Mouse (Mus musculus) forelimb bud, embryonic 11.5 days (tissue): ENCODE measurements around the gene Dhrs7b.
"Not testable (repeated sequence)": the region's sequence is repeated elsewhere in the genome, so short reads cannot be mapped to it uniquely, and the experiment has no call there.

Source experiments
- DNase-seq: peaks from one replicate; pipeline ENCODE4 v3.0.0-alpha.2; 2012; ENCODE audit warnings: low read depth, low spot score

Dhrs7b gene

DNA sequence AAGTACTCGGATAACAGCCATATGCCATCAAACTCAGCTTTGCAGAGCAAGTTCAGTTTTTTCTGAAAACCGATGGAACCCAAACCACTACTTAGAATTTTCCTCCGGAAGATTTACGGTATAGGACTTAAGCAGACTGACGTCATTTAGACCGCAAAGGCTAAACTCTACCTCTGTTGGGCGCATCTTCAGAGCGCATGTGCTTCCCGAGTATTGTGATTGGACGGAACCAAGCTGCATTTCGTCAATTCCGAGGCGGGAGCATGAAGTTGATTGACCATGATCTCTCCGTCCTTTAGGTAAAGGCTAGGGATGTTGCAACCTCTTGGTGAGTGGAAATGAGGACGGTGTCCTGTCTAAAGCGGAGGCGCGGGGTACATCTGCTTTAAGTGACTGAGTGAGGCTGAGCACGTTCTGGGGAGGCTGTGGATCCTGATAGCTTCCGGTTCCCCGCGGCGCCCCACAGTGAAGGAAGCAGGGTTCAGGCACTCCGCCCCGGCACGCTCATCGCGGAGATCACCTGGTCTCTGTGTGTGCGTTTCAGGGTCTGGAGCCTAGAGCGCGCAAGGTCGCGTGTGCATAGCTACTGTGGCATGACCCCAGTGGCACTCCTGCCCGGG lies at the start of gene Dhrs7b:
Dhrs7b (plus strand) TSS at position 199 of the 620 bp plus-strand sequence.
- DNase-seq: peak; percentile 92

DNA sequence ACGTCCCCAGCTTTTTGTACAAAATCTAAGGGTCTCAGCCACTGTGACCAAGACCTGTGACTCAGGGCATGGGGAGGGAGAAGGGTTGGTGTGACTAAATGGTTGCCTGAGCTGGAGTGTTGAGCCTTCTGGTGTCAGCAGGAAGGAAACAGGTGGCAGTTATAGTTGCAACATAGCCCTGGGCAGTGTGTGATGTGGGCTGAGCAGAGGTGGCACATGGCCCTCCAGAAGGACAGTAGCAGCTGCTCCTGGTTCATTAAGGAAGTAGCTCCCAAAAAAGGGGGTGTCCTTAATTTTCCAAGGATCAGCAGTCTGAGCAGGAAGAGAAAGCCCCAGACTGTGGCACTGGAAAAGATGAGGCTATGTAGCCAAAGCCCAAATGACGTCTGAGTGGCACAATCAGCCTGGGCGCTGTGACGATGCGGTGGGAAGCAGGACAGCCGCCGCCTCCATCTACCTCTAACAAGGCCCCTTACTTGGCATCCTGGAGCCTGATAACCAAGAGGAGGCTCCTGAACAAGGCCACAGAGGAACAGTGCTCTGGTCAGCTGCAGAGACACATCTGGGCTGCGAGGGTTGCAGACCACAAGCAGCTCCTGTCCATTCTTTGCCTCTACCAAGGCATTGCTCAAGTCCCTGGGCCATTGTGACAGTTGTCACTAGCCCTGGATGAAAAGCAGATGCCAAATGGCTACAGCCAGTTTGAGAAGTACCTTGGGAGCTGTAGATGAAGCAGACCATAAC lies 46.1 kb upstream of the Dhrs7b start:
- DNase-seq: no peak

DNA sequence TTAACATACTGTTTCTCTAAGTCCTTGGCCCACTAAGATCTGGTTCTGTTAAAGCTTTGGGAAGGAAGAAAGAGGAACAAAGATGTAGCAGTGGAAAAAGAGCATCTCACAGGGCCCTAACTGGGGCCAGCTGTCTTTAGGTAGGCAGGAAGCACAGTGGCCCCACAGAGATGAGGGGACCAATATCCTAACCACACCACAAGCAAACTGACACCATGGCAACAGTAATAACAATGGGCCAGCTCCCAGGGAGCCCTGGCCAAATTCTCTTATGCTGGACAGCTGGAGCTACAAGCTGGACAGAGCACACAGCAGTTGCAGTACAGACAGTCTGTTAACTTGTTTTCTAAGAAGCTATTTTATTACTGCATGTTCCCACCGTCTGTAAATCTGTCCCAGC lies 42.8 kb upstream of the Dhrs7b start:
- DNase-seq: no peak

DNA sequence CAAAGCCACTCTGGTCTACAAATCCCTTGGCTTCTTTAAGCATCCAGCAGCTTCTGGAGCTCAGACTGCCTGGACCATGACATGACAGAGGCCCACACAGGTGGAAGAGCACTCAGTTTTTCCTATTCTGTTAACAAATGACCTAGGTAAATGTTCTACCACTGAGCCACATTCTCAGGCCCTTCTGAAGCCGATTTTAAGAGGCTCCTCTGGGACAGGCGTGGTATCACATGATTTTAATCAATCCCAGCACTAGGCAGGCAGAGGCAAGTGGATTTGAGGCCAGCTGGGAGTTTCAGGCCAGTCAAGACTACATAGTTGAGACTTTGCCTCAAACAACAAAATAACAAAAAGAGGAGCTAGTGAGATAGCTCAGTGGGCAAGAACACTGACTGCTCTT lies 40.0 kb upstream of the Dhrs7b start:
- DNase-seq: no peak

DNA sequence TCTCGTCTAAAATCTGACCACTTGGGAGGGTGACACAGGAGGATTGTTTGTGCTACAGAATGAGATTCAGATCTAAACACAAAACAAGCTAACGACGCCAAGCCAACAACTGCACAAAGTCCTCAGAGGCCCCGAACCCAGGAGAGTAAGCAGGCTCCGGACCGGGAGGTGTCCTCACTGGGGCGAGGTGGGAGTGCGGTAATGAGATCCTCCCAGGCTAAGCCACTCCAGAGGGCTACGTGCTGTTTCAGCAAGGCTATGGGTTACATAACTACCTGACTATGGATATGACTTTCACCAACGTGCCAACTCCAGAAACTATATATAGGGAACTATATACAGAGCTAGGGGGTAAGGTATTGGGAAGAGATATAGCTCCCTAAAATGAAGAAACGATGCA lies 34.1 kb upstream of the Dhrs7b start:
- DNase-seq: no peak

DNA sequence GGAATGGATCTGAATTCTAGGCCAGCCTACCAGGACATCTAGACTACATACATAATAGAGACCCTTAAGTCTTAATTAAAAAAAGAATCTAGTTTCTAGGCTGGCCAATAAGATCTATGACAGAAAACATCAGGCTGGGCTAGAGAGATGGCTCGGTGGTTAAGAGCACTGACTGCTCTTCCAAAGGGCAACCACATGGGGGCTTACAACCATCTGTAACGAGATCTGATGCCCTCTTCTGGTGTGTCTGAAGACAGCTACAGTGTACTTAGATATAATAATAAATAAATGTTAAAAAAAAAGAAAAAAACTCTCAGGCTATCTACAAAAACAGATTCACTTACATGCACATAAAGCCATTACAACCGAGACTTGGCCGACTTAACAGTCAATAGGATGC lies 30.5 kb upstream of the Dhrs7b start:
- DNase-seq: no peak

DNA sequence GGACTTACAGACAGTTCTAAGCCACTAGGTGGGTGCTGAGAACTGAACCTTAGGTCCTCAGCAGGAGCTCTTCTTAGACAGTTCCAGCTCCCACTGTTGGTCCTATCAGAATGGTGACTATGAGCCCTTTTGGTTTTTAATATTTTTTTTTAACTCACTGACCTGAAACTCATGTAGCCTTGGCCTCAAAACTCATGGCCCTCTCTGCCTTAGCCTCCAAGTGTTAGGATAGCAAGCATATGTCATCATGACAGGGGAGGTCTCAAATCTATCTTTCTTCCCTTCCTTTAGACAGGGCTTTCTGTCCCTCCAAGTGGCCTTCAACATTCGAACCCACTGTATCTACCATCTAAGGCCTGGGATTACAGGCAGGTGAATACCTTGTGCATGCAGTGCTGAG lies 29.5 kb upstream of the Dhrs7b start:
- no peak for DNase-seq

DNA sequence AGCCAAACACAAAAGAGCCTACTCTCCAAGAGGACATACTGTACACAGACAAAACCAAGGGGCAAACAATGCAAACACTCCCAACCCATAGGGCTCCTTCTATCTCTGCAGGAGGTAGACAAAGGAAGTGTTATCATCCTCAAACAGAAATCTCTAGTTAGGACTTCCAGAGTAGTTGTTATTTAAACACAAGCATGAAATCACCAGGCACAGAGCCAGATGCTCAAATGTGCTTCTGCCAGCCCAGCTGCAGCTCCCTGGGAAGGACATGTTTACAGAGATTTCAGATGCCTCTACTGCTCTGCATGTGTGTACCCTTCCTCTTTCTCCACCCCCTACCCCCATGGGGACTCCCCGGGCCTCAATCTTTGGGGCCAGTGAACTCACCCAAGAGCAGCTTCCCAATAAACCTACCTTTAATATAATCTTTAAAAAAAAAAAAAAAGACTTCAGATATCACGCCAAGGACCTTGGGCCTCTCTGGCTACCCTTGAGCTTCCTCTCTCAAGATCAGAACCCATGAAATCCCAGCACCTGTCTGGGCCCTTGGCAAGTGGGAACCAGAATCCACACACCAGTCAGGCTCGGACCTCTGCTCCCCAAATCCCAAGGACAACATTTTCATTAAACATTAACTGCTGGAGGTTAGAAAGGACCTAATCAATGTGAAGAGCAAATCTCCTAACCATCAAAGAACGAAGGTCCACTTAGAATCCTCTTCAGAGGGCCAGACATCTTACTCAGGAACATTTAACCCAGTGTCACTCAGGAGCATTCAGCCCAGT lies 22.0 kb upstream of the Dhrs7b start:
- DNase-seq: no peak

DNA sequence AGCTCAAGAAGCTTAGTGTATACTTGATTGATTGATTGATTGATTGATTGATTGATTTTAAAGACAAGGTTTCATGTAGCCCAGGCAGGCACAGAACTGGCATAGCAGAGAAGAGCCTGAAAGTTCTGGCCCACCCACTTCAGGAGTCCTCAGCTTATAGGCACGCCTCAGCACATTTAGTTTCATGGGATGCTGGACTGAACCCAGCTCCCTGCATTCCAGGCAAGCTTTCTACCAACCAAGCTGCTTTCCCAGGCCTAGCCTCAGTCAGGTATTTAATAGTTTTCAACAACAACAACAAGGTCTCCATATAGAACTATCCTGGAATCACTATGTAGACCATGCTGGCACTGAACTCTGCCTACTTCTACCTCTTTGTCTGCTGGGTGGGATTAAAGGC lies 20.9 kb upstream of the Dhrs7b start:
- DNase-seq: no peak

DNA sequence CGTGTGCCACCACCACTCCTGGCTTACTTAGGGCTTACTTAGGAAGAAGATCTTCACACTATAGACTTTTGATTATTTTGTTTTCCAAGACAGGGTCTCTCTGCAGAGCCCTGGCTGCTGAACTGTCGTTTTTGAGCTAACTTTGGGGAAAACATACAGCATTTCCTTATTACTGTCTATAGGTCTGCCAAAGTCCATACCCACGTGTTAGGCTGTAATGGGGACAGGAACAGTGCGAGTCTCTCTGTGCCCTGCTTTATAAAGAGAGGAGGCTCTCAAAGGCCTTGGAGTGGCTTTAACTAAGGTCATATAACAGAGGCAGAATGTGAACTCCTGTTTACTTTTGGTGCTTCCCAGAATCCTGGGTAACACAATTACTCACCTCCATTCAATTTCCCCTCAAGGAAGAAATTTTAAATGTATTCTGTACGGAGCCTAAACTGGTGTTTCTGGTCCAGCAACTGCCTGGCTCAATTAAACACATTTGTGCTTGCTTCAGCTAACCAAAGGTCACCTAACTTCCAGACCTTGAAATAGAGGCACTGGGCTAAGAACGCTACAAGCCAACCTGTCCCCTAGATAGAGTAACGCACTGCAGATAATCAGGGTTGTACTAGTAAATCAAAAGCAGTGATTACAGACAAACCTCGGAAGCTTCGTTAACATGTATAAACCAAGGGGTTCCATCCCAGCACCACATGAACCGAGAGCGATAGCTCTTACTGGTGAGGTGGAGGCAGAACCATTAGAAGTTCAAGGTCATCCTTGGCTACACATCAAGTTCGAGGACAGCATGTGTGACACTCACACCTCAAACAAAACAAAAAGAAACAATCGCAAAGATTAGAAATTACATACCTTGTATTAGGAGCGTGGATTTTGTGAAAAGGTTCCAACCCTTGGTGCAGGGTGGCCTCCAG lies 20.1 kb upstream of the Dhrs7b start:
- no peak for DNase-seq

DNA sequence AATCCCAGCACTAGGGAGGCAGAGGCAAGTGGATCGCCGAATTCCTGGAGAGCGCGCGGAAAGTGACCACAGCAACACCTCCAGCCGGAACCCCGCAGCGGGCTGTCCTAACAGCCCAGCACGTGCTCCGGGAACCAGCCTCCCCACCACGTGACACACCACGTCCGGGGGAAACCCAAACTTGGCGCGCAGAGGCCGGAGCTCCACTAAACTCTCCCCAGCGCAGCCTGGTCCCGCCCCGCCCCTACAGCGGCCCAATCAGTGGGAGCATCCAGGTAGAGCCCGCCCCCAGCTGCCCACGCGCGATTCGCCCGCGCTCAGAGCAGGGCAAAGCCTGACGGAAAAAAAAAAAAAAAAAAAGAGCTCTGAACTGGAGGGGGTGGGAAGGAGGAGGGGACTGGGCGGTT lies 19.4 kb upstream of the Dhrs7b start:
- DNase-seq: peak; percentile 93

DNA sequence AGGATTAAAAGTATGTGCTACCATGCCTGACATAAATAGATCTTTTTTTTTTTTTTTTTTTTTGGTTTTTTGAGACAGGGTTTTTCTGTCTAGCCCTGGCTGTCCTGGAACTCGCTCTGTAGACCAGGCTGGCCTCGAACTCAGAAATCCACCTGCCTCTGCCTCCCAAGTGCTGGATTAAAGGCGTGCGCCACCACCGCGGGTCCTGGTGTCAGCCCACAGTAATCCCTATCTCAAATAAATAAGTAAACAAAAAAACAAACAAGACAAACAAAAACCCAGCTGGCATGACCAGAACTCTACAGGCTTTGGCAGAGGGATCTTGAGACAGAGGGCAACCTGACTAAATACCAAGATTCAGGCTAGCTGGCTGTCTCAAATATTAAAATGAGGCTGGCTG lies 18.8 kb upstream of the Dhrs7b start, which contains the start of gene Shmt1:
Shmt1 (minus strand) TSS at position 101 of the 400 bp plus-strand sequence.
- not testable (repeated sequence) for DNase-seq

DNA sequence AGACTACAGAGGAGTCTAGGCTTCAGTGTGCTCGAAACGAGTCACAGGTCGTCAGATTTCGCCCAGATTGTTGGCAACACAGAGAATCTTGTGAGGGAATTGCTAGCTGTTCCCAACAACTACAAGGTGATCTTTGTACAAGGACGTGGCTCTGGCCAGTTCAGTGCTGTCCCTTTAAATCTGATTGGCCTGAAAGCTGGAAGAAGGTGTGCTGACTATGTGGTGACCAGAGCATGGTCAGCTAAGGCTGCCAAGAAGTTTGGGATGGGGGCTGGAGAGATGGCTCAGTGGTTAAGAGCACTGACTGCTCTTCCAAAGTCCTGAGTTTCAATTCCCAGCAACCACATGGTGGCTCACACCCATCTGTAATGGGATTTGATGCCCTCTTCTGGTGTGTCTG lies 14.0 kb upstream of the Dhrs7b start:
- DNase-seq: no peak

DNA sequence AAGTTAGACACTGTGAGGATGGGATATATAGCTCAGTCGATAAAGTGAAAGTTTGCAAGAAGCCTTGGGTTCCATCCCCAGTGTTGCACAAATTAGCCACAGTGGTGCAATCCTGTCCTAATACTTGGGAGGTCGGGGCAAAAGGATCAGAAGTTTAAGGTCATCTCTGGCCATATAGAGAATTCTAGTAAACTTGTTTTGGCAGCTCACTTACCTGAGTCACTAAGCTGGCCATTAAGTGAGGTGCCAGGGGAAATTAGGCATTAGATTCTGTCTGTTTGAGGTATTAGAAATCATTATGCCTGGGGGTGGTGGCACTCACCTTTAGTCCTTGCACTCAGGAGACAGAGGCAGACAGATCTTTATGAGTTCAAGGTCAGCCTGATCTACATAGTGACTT lies 6.7 kb upstream of the Dhrs7b start:
- DNase-seq: no peak

DNA sequence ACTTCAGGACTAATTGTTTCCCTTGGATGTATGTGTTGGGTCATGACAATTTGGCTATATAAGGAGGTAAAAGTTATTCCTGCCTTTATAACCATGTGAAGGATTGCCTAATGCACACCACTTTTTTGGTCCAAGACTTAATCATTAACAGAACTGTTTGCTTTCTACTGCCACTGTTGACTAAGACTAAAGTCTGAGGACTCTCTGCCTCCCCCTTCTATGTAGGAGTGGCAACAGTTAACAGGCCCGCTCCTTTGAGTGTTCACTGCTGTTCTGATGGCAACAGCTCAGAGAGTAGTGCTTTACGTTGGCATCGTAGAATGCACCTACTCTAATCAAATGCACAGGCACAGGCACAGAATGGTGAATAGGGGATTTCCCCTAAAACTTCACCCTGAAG lies 5.2 kb upstream of the Dhrs7b start:
- DNase-seq: no peak

DNA sequence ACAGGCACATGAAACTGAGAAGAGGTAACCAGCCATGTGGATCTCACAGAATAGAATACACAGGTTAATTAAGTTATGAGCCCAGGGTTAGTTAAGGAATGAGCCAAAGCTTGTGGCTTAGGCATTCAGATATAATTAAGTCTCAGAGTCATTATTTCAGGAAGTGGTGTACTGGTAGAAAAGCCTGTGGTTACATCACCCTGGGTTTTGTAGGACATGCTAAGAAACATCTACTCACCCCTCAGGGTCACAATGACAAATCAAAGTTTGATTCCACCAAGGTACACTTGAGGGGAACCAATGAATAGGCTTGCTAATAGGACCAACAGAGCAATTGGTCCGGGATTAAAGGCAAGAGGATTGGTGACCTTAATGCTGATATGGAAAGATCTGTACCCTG lies 3.7 kb upstream of the Dhrs7b start:
- DNase-seq: no peak

DNA sequence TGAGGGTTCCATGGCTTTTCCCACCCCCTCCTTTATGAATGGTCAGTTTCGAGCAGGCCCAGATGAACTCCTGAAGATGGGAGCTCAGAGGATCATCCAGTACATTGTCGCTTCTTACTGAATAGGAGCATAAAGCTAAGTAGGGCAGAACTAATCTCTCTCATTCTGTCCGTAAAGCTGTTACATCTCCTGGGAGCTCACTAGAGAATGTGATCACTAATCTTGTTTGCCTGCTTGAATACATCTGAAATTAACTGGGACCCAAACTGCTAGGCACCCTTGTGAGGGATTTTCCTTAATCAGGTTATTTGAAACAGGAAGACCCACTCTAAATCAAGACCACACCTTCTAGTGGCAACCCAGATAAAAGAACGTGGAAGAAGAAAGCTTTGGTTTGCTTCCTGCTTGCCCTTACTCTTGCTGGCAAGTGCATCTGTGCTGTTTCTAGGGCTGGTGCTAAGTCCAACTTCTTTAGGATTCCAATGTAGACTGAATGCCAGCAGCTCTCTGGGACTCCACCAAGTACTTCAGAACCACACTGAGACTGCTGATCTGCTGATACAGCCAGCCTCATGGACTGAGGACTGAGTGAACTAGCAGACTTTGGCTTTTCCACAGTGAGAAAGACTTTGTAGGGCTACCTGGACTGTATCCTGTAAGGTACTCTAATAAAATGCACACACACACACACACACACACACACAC lies 3.0 kb upstream of the Dhrs7b start:
- no peak for DNase-seq

DNA sequence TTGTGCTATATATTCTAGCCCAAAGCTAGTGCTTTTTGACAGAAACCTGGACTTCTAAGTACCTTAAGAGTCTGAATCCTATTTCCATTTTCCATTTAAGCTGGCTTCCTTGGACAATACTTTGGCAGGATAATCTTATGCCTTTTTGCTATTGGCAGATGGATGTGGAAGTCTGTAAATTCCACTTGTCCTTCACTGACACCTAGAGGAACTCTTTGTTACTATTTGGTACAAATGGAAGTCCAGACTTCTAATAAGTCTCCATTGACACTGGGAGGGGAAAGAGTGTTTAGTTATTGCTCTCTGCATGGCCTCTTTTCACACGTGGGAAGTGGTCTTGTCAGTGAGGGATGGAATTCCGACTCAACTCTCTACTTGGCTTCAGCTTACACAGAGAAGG lies 1.5 kb upstream of the Dhrs7b start:
- no peak for DNase-seq

DNA sequence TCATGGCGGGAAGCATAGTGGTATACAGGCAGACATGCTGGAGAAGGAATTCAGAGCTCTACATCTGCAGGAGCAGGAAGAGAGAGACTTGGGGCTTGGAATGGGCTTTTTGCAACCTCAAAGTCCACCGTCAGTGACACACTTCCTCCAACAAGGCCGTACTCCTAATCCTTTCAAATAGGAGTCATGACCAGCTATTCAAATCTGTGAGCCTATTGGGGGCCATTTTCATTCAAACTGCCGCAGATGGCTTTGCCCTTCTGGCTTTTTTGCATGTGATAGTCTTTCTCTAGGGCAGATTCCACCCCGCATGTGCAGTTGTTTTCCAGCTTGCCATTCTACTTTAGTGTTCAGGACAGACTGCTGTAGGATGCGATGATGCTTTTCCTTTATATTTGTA lies 6.5 kb downstream of the Dhrs7b start:
- no peak for DNase-seq

DNA sequence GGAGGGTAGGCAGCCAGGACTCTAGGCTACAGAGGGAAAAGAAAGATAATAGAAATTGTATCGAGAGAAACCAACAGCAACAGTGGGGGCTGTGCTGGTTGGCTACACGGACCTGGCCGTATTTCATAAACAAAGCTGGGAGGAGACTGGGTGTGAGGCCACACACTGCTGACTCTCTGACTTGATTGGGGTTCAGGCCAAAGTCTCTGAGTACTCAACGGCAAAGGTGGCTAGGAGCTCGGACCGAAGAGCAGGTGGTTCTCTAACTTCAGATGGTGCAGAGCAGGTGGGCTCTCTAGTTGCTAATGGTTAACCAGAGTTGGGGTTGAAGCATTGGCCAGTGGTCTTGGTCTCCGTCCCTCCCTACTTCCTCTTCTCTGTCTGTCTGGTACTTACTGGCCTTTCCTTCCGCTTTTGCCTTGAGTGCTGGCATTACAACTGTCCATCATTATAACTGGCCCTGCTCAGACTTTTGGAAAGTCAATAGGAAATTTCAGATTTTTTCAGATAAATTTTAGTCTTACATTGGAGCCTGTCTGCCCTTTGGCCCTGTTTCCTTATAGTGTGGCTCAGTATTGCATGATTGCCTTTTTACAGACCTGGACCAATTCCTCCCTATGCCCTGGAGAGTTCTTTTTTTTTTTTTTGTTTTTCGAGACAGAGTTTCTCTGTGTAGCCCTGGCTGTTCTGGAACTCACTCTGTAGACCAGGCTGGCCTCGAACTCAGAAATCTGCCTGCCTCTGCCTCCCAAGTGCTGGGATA lies 7.4 kb downstream of the Dhrs7b start:
- no peak for DNase-seq
